Mouse (Mus musculus) hindbrain, embryonic 10.5 days (tissue): ENCODE measurements around the gene Pdk1. TPM values are rescaled to one million over a fixed set of nuclear protein-coding genes. Genes with fewer than 3 reads are reported as not detected.
A peak's percentile ranks its signal among the peaks of the same experiment; 100 is the strongest.

ENCODE experiments used
- DNase-seq: peaks from one replicate; pipeline ENCODE4 v3.0.0-alpha.2; 2017; ENCODE audit warnings: low spot score
- H3K27ac ChIP-seq: fragments of 300-500 bp; sonication (generic); 2 replicates; pipeline ENCODE4 v1.5.1; 2016; ENCODE audit warnings: mild to moderate bottlenecking, moderate library complexity
- H3K27me3 ChIP-seq: fragments of 300-500 bp; sonication (generic); 2 replicates; pipeline ENCODE4 v1.6.1; 2016; ENCODE audit warnings: mild to moderate bottlenecking; ENCODE audit not compliant: poor library complexity, insufficient read depth, severe bottlenecking
- H3K36me3 ChIP-seq: fragments of 300-500 bp; sonication (generic); 2 replicates; pipeline ENCODE4 v1.6.1; 2016; ENCODE audit warnings: mild to moderate bottlenecking, moderate library complexity
- H3K4me1 ChIP-seq: fragments of 300-500 bp; sonication (generic); replicated peaks from 2 replicates; pipeline ENCODE4 v1.6.1; 2016; ENCODE audit warnings: mild to moderate bottlenecking
- H3K4me3 ChIP-seq: fragments of 300-500 bp; sonication (generic); 2 replicates; pipeline ENCODE4 v1.5.1; 2016; ENCODE audit warnings: mild to moderate bottlenecking, moderate library complexity
- H3K9me3 ChIP-seq: fragments of 300-500 bp; sonication (generic); 2 replicates; pipeline ENCODE4 v1.6.1; 2016; ENCODE audit warnings: mild to moderate bottlenecking, moderate library complexity
- WGBS: fragments of 180-500 bp; shearing (Covaris S2); methylation state at CpG from one replicate; pipeline ENCODE4 v1.1.7; 2016; 5-methylcytosine and 5-hydroxymethylcytosine counted together
- polyA plus RNA-seq: library from polyadenylated mRNA; unstranded; fragments of >200 nt; fragmentation: Nextera tagmentation; extraction: Ambion mirVana; gene quantifications from 2 replicates; pipeline ENCODE4 v1.2.1, GENCODE M21; 2016

Pdk1 gene
- polyA plus RNA-seq, 1 experiment from 2014 or later = 34.5 TPM

DNA sequence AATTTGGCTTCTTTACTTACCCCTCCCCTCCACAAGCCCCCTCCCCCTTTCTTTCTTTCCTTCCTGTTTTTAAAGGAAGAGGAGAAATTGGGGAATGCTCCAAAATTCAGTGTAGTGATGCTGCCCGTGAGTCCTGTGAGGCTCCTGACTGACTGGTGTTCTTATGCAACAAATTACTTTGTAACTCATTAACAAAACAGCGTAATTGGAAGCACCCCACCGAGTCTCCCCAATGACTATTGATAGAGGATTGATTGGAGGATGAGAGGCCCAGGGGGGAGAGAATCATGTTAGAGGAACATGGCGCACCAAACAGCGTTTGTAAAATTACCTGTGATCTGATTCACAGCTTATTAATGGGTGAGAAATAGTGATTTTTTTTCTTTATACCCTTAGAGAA, 17.9 kb upstream of the Pdk1 start:
- WGBS = 75% methylated on average over 5 of the region's 5 CpGs

GRCm38 (mm10) chr2:71863531-71864173, 9.4 kb upstream of the Pdk1 start:
- H3K27ac ChIP-seq = no peak overlapping the region
- H3K4me1 ChIP-seq = peaks cover 7% of the 10 kb centered on the region
- no peaks in the 10 kb centered on the region for H3K9me3 ChIP-seq
- no peaks in the 10 kb centered on the region for H3K36me3 ChIP-seq
- DNase-seq = no peak
- no peaks in the 10 kb centered on the region for H3K27me3 ChIP-seq
- H3K4me3 ChIP-seq = no peak overlapping the region
- 91% methylated on average over 5 of the region's 5 CpGs for WGBS

More for the DNA sequence above, 17.9 kb upstream of the Pdk1 start:
- no peak for DNase-seq
- Histone ChIP-seq H3K9me3 (no peaks in the 10 kb centered on the region), H3K4me3 (no peak overlapping the region), H3K4me1 (no peaks in the 10 kb centered on the region), H3K27ac (no peak overlapping the region), H3K27me3 (no peaks in the 10 kb centered on the region), H3K36me3 (peaks cover 8% of the 10 kb centered on the region)

DNA sequence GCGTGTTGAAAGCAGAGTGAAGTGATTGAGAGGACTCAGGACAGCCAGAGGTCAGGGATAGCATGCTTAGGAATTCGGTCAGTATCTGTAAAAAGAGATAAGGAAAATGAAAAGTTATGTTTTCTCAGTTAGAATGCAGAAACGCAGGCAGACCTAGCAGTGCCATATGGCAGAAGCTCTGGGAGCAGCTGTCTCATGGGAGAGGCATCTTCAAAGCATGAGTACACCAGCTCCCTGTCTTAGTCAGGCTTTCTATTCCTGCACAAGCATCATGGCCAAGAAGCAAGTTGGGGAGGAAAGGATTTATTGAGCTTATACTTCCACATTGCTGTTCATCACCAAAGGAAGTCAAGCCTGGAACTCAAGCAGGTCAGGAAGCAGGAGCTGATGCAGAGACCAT, 8.0 kb upstream of the Pdk1 start:
- no peak for DNase-seq
- 78% methylated on average over 3 of the region's 3 CpGs for WGBS
- Histone ChIP-seq H3K27ac (no peak overlapping the region), H3K4me3 (no peak overlapping the region), H3K36me3 (no peaks in the 10 kb centered on the region), H3K4me1 (peaks cover 7% of the 10 kb centered on the region), H3K9me3 (no peaks in the 10 kb centered on the region), H3K27me3 (no peaks in the 10 kb centered on the region)

GRCm38 (mm10) chr2:71865935-71866334, 7.1 kb upstream of the Pdk1 start:
- H3K36me3 ChIP-seq = no peaks in the 10 kb centered on the region
- H3K4me1 ChIP-seq = peaks cover 7% of the 10 kb centered on the region
- no peaks in the 10 kb centered on the region for H3K9me3 ChIP-seq
- DNase-seq = no peak
- 69% methylated on average over 3 of the region's 3 CpGs for WGBS
- H3K27ac ChIP-seq = no peak overlapping the region
- H3K4me3 ChIP-seq = no peak overlapping the region
- no peaks in the 10 kb centered on the region for H3K27me3 ChIP-seq

DNA sequence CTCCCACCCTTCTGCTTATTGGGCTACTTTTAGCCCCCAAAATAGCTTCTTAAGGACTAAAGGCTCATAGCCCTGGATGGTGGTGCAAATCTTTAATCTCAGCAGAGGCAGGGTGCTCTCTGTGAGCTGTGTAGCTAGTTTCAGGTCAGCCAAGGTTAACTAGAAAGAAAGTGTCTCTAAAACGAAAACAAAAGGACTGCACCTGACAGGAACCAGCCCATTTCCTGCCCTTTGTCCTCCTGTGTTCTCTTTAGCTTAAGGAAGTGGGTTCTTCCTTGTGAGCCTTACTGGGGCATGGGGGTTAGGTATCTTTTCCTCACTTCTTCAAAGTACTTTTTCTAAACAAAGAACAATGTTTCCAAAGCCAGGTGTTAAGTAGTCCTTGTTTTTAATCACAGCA, 6.5 kb upstream of the Pdk1 start:
- DNase-seq = no peak
- no peak overlapping the region for H3K4me3 ChIP-seq
- no peak overlapping the region for H3K27ac ChIP-seq
- WGBS = 53% methylated on average over 1 of the region's 1 CpGs
- no peaks in the 10 kb centered on the region for H3K9me3 ChIP-seq
- H3K36me3 ChIP-seq = no peaks in the 10 kb centered on the region
- no peaks in the 10 kb centered on the region for H3K27me3 ChIP-seq
- H3K4me1 ChIP-seq = peaks cover 7% of the 10 kb centered on the region

DNA sequence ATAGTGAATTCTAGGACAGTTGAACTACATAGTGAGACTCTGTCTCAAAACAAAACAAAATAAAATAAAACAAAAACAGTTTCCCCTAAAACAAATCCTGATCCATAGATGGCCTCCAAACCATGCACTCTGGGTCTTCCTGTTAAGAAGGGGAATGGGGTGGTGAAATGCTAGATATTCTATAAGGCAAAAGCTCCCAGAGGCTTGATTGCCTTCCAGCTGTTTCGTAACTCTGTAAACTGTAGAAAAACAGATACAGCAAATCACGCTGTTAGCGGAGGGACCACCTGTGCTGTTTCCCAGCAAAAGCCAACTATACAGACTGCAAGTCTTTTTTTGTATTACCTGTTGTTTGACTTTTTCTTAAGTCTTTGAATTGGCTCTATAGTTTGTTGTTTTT, 6.0 kb upstream of the Pdk1 start:
- no peaks in the 10 kb centered on the region for H3K9me3 ChIP-seq

DNA sequence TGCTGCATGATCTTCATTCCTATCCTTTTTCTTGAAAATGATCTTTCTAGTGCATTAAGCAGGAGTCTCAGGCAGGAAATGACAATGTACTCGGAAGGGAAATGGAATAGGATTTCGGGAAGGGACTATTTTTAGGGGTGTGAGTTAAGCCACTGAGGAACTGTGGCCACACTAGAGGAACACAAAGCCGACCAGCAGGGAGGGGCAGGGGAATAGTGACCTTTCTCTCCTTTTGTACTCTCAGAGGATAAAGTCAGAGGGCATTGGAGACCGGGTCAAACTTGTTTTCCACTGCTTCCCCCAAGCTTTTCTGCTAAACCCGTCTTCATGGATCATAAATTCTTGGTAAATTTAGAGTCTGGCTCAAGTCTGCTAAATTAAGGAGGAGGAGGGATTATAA, 5.5 kb upstream of the Pdk1 start:
- no peak for DNase-seq
- H3K4me1 ChIP-seq = peaks cover 7% of the 10 kb centered on the region
- no peaks in the 10 kb centered on the region for H3K27me3 ChIP-seq
- no peaks in the 10 kb centered on the region for H3K9me3 ChIP-seq
- WGBS = 14% methylated on average over 5 of the region's 5 CpGs
- no peak overlapping the region for H3K27ac ChIP-seq
- no peak overlapping the region for H3K4me3 ChIP-seq
- no peaks in the 10 kb centered on the region for H3K36me3 ChIP-seq

More for the DNA sequence above, 6.0 kb upstream of the Pdk1 start:
- H3K36me3 ChIP-seq = no peaks in the 10 kb centered on the region
- H3K27ac ChIP-seq = no peak overlapping the region
- no peak overlapping the region for H3K4me3 ChIP-seq
- no peaks in the 10 kb centered on the region for H3K27me3 ChIP-seq
- H3K4me1 ChIP-seq = peaks cover 7% of the 10 kb centered on the region
- 85% methylated on average over 3 of the region's 3 CpGs for WGBS
- DNase-seq = no peak

DNA sequence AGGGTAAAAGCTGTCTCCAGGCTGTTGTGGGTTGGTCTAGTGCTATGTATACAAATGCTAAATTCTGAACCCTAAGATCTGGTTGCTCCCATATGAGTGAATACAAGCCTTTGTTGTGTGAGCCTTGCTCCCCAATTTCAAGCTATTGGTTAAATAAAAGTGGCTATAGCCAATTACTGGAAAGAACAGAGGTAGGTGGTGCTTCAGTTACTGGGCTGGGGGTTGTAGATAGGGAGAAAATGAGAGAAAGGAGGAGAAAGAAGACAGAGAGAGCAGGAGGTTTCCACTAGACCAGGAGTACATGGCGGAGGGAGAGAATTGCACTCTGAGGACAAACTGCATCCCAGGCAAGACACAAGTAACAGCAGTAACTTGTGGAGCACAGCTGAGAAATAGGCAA, 4.8 kb upstream of the Pdk1 start:
- no peaks in the 10 kb centered on the region for H3K27me3 ChIP-seq
- peaks cover 11% of the 10 kb centered on the region for H3K4me1 ChIP-seq
- no peak for DNase-seq
- H3K27ac ChIP-seq = no peak overlapping the region
- H3K4me3 ChIP-seq = no peak overlapping the region
- H3K9me3 ChIP-seq = no peaks in the 10 kb centered on the region
- 95% methylated on average over 1 of the region's 1 CpGs for WGBS
- H3K36me3 ChIP-seq = no peaks in the 10 kb centered on the region

- H3K27ac ChIP-seq = no peak overlapping the region
- H3K27me3 ChIP-seq = no peaks in the 10 kb centered on the region
- peak overlapping the region; percentile 80 for H3K4me3 ChIP-seq
- H3K36me3 ChIP-seq = no peaks in the 10 kb centered on the region
- DNase-seq = no peak
- WGBS = 84% methylated on average over 10 of the region's 10 CpGs
- no peaks in the 10 kb centered on the region for H3K9me3 ChIP-seq
- peaks cover 33% of the 10 kb centered on the region for H3K4me1 ChIP-seq
Measured at GRCm38 (mm10) chr2:71872141-71872540, 883 bp upstream of the Pdk1 start.

- H3K4me3 ChIP-seq = peak overlapping the region; percentile 80
- DNase-seq = no peak
- no peaks in the 10 kb centered on the region for H3K9me3 ChIP-seq
- peaks cover 5% of the 10 kb centered on the region; the same call in 1 of the 2 replicates for H3K36me3 ChIP-seq
- peak overlapping the region; percentile 96 for H3K27ac ChIP-seq
- 4% methylated on average over 51 of the region's 51 CpGs for WGBS
- H3K4me1 ChIP-seq = peaks cover 26% of the 10 kb centered on the region
- H3K27me3 ChIP-seq = no peaks in the 10 kb centered on the region
Measured at GRCm38 (mm10) chr2:71873474-71874322, 674 bp downstream of the Pdk1 start.

GRCm38 (mm10) chr2:71874422-71874821, 1.4 kb downstream of the Pdk1 start:
- Histone ChIP-seq H3K27ac (peak overlapping the region; percentile 96; the same call in 1 of the 2 replicates), H3K9me3 (no peaks in the 10 kb centered on the region), H3K27me3 (no peaks in the 10 kb centered on the region), H3K4me3 (peak overlapping the region; percentile 80), H3K4me1 (peaks cover 26% of the 10 kb centered on the region), H3K36me3 (peaks cover 7% of the 10 kb centered on the region)
- DNase-seq = no peak
- 76% methylated on average over 2 of the region's 2 CpGs for WGBS

DNA sequence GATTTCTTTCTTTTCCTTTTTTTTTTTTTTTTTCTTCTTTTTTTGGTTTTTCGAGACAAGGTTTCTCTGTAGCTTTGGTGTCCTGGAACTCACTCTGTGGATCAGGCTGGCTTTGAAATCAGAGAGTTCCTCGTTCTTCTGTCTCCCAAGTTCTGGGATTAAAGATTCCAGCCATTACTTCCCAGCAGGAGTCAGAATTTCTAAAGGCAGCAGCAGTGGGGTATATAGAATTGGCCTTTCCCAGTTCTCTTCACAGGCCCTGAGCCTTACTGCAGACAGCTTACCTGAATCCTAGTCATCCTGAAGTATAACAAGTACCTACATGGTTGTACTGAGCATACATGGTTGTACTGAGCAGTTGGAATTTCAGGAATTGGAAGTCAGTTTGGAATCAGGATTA, 1.8 kb downstream of the Pdk1 start:
- DNase-seq = no peak
- Histone ChIP-seq H3K27ac (no peak overlapping the region), H3K9me3 (no peaks in the 10 kb centered on the region), H3K4me1 (peaks cover 26% of the 10 kb centered on the region), H3K4me3 (0 out of 2 replicates have a peak overlapping the region, but pooled peaks have one; percentile 3), H3K27me3 (no peaks in the 10 kb centered on the region), H3K36me3 (peaks cover 11% of the 10 kb centered on the region)
- WGBS = 29% methylated on average over 2 of the region's 2 CpGs

GRCm38 (mm10) chr2:71877865-71878264, 4.8 kb downstream of the Pdk1 start:
- Histone ChIP-seq H3K9me3 (no peaks in the 10 kb centered on the region), H3K36me3 (peaks cover 40% of the 10 kb centered on the region), H3K4me3 (no peak overlapping the region), H3K4me1 (peaks cover 26% of the 10 kb centered on the region), H3K27me3 (no peaks in the 10 kb centered on the region), H3K27ac (no peak overlapping the region)
- DNase-seq = no peak
- WGBS = 94% methylated on average over 4 of the region's 4 CpGs
